Mouse (Mus musculus) CH12.LX (cell line): Measurements from ENCODE around the gene Pigm.

Source experiments
- CTCF ChIP-seq, 2 experiments: IDR thresholded peaks in 1 of 2; conservative IDR thresholded peaks in 1 of 2; 2 replicates each; pipeline ENCODE4 v1.5.1; 2011 to 2012; ENCODE audit warnings: low read depth in 2 of 2, low read length in 2 of 2, improper control_type of control experiment in 1 of 2, inconsistent platforms in 1 of 2, mild to moderate bottlenecking in 1 of 2, moderate library complexity in 1 of 2
- EP300 ChIP-seq: IDR thresholded peaks from 2 replicates; pipeline ENCODE4 v1.6.1; 2011; ENCODE audit warnings: low read length, improper control_type of control experiment
- KAT2A ChIP-seq: IDR thresholded peaks from 2 replicates; pipeline ENCODE4 v1.6.1; 2012; ENCODE audit warnings: low read length, improper control_type of control experiment, inconsistent platforms; ENCODE audit not compliant: insufficient replicate concordance
- MAX ChIP-seq: IDR thresholded peaks from 2 replicates; pipeline ENCODE4 v1.6.1; 2011; ENCODE audit warnings: low read length, improper control_type of control experiment
- POLR2A ChIP-seq: IDR thresholded peaks from 2 replicates; pipeline ENCODE4 v1.6.1; 2011; ENCODE audit warnings: low read depth, mild to moderate bottlenecking, improper control_type of control experiment, low read length
- SMC3 ChIP-seq: IDR thresholded peaks from 2 replicates; pipeline ENCODE4 v1.6.1; 2011; ENCODE audit warnings: low read depth, low read length, improper control_type of control experiment
- TCF12 ChIP-seq: IDR thresholded peaks from 2 replicates; pipeline ENCODE4 v1.6.1; 2014; ENCODE audit warnings: low read depth, mild to moderate bottlenecking, inconsistent platforms, low read length, improper control_type of control experiment
- UBTF ChIP-seq: IDR thresholded peaks from 2 replicates; pipeline ENCODE4 v1.6.1; 2012; ENCODE audit warnings: low read depth, mild to moderate bottlenecking, inconsistent platforms, low read length, improper control_type of control experiment, moderate library complexity
- ZKSCAN1 ChIP-seq: IDR thresholded peaks from 2 replicates; pipeline ENCODE4 v1.6.1; 2012; ENCODE audit warnings: low read depth, inconsistent platforms, low read length, improper control_type of control experiment, borderline replicate concordance

GRCm38 (mm10) chr1:172409431-172409830 lies 33.1 kb downstream of the Pigm start:
- TF ChIP-seq MAX (no peak), CTCF (conservative IDR thresholded peaks at IDR 0.05 in 1 of 2, IDR thresholded peaks at IDR 0.05 in 1 of 2; ENCODE audit: low read depth in 2 of 2, low read length in 2 of 2) (no peak), POLR2A (no peak), EP300 (no peak), SMC3 (no peak), UBTF (no peak), TCF12 (no peak), KAT2A (no peak), ZKSCAN1 (no peak)
